Mouse (Mus musculus): Measurements from ENCODE around the gene P2rx6. TPM values are rescaled to one million over a fixed set of nuclear protein-coding genes. Genes with fewer than 3 reads are reported as not detected.
A peak's percentile ranks its signal among the peaks of the same experiment; 100 is the strongest.

Gene P2rx6
- polyA plus RNA-seq, 1 experiment from 2014 or later = 0.31 TPM

- no peak for DNase-seq (ENCODE audit: low spot score)
- Histone ChIP-seq H3K4me1 (ENCODE audit: control insufficient read depth, insufficient read depth, low read length) (peaks cover 5% of the 10 kb centered on the region; the same call in 1 of the 2 replicates), H3K4me2 (ENCODE audit: low read depth, low read length) (no peak overlapping the region), H3K27me3 (ENCODE audit: control insufficient read depth, insufficient read depth, low read length) (0 out of 2 replicates have a peak, but pooled peaks cover 2% of the 10 kb centered on the region), H3K9ac (replicated peaks; ENCODE audit: low read length) (no peak overlapping the region), H3K36me3 (replicated peaks; ENCODE audit: control insufficient read depth, insufficient read depth, low read depth, low read length) (no peaks in the 10 kb centered on the region), H3K27ac (replicated peaks; ENCODE audit: low read depth, low read length) (no peak overlapping the region), H3K4me3 (ENCODE audit: low read depth, low read length) (no peak overlapping the region), H3K9me3 (replicated peaks; ENCODE audit: control insufficient read depth, low read length) (no peaks in the 10 kb centered on the region)
- WGBS = 77% methylated on average over 4 of the region's 4 CpGs
- ATAC-seq (replicated peaks; ENCODE audit: insufficient number of reproducible peaks, low FRiP score, low TSS enrichment, low read depth) = no peak
Observed at GRCm38 (mm10) chr16:17556180-17556579, 5.5 kb upstream of the P2rx6 start.

GRCm38 (mm10) chr16:17556907-17557306 lies 4.8 kb upstream of the P2rx6 start:
- Histone ChIP-seq H3K27ac (replicated peaks; ENCODE audit: low read depth, low read length) (no peak overlapping the region), H3K4me3 (ENCODE audit: low read depth, low read length) (no peak overlapping the region), H3K4me2 (ENCODE audit: low read depth, low read length) (no peak overlapping the region), H3K4me1 (ENCODE audit: control insufficient read depth, insufficient read depth, low read length) (peaks cover 8% of the 10 kb centered on the region; the same call in 1 of the 2 replicates), H3K27me3 (ENCODE audit: control insufficient read depth, insufficient read depth, low read length) (0 out of 2 replicates have a peak, but pooled peaks cover 2% of the 10 kb centered on the region), H3K9ac (replicated peaks; ENCODE audit: low read length) (no peak overlapping the region), H3K36me3 (replicated peaks; ENCODE audit: control insufficient read depth, insufficient read depth, low read depth, low read length) (no peaks in the 10 kb centered on the region), H3K9me3 (replicated peaks; ENCODE audit: control insufficient read depth, low read length) (no peaks in the 10 kb centered on the region)
- ATAC-seq (replicated peaks; ENCODE audit: insufficient number of reproducible peaks, low FRiP score, low TSS enrichment, low read depth) (no peak), DNase-seq (ENCODE audit: low spot score) (no peak)
- WGBS = 58% methylated on average over 4 of the region's 4 CpGs

- Histone ChIP-seq H3K27ac (replicated peaks; ENCODE audit: low read depth, low read length) (no peak overlapping the region), H3K27me3 (ENCODE audit: control insufficient read depth, insufficient read depth, low read length) (peaks cover 4% of the 10 kb centered on the region; the same call in 1 of the 2 replicates), H3K4me3 (ENCODE audit: low read depth, low read length) (no peak overlapping the region), H3K4me1 (ENCODE audit: control insufficient read depth, insufficient read depth, low read length) (peaks cover 8% of the 10 kb centered on the region; the same call in 1 of the 2 replicates), H3K4me2 (ENCODE audit: low read depth, low read length) (0 out of 2 replicates have a peak overlapping the region, but pooled peaks have one; percentile 11), H3K36me3 (replicated peaks; ENCODE audit: control insufficient read depth, insufficient read depth, low read depth, low read length) (no peaks in the 10 kb centered on the region), H3K9ac (replicated peaks; ENCODE audit: low read length) (no peak overlapping the region), H3K9me3 (replicated peaks; ENCODE audit: control insufficient read depth, low read length) (no peaks in the 10 kb centered on the region)
- peak; percentile 82 for DNase-seq (ENCODE audit: low spot score)
- 0 out of 2 replicates have a peak, but pooled peaks have one; percentile 6 for ATAC-seq (replicated peaks; ENCODE audit: insufficient number of reproducible peaks, low FRiP score, low TSS enrichment, low read depth)
- under 1% methylated on average over 5 of the region's 5 CpGs for WGBS
Observed at GRCm38 (mm10) chr16:17557947-17558480, 3.7 kb upstream of the P2rx6 start.

- Histone ChIP-seq H3K27ac (replicated peaks; ENCODE audit: low read depth, low read length) (no peak overlapping the region; the same call in 1 of the 2 replicates), H3K4me3 (ENCODE audit: low read depth, low read length) (no peak overlapping the region), H3K4me1 (ENCODE audit: control insufficient read depth, insufficient read depth, low read length) (peaks cover 8% of the 10 kb centered on the region; the same call in 1 of the 2 replicates), H3K36me3 (replicated peaks; ENCODE audit: control insufficient read depth, insufficient read depth, low read depth, low read length) (no peaks in the 10 kb centered on the region), H3K9me3 (replicated peaks; ENCODE audit: control insufficient read depth, low read length) (no peaks in the 10 kb centered on the region), H3K27me3 (ENCODE audit: control insufficient read depth, insufficient read depth, low read length) (peaks cover 4% of the 10 kb centered on the region; the same call in 1 of the 2 replicates), H3K4me2 (ENCODE audit: low read depth, low read length) (peak overlapping the region; percentile 25), H3K9ac (replicated peaks; ENCODE audit: low read length) (peak overlapping the region; percentile 33)
- 0% methylated on average over 5 of the region's 5 CpGs for WGBS
- ATAC-seq (replicated peaks; ENCODE audit: insufficient number of reproducible peaks, low FRiP score, low TSS enrichment, low read depth) = no peak; the same call in 1 of the 2 replicates
- peak; percentile 32 for DNase-seq (ENCODE audit: low spot score)
Observed at GRCm38 (mm10) chr16:17558811-17559210, 2.9 kb upstream of the P2rx6 start.

- peaks cover 4% of the 10 kb centered on the region; the same call in 1 of the 2 replicates for H3K27me3 ChIP-seq (ENCODE audit: control insufficient read depth, insufficient read depth, low read length)
- ATAC-seq (replicated peaks; ENCODE audit: insufficient number of reproducible peaks, low FRiP score, low TSS enrichment, low read depth) (no peak), DNase-seq (ENCODE audit: low spot score) (no peak)
- H3K4me3 ChIP-seq (ENCODE audit: low read depth, low read length) = no peak overlapping the region
- no peak overlapping the region for H3K4me2 ChIP-seq (ENCODE audit: low read depth, low read length)
- H3K9ac ChIP-seq (replicated peaks; ENCODE audit: low read length) = no peak overlapping the region
- H3K27ac ChIP-seq (replicated peaks; ENCODE audit: low read depth, low read length) = no peak overlapping the region
- H3K36me3 ChIP-seq (replicated peaks; ENCODE audit: control insufficient read depth, insufficient read depth, low read depth, low read length) = no peaks in the 10 kb centered on the region
- 63% methylated on average over 9 of the region's 9 CpGs for WGBS
- no peaks in the 10 kb centered on the region for H3K9me3 ChIP-seq (replicated peaks; ENCODE audit: control insufficient read depth, low read length)
- peaks cover 8% of the 10 kb centered on the region; the same call in 1 of the 2 replicates for H3K4me1 ChIP-seq (ENCODE audit: control insufficient read depth, insufficient read depth, low read length)
Observed at GRCm38 (mm10) chr16:17559396-17560027, 2.2 kb upstream of the P2rx6 start.

GRCm38 (mm10) chr16:17561128-17561750 lies 446 bp upstream of the P2rx6 start, which contains the start of gene Lrrc74b:
Lrrc74b (minus strand) TSS chr16:17561247.
- Histone ChIP-seq H3K9ac (replicated peaks; ENCODE audit: low read length) (no peak within 1 kb of the TSS), H3K4me3 (ENCODE audit: low read depth, low read length) (peak within 1 kb of the TSS; percentile 18), H3K9me3 (replicated peaks; ENCODE audit: control insufficient read depth, low read length) (no peaks in the 10 kb centered on the region), H3K27ac (replicated peaks; ENCODE audit: low read depth, low read length) (no peak within 1 kb of the TSS), H3K4me1 (ENCODE audit: control insufficient read depth, insufficient read depth, low read length) (peaks cover 8% of the 10 kb centered on the region; the same call in 1 of the 2 replicates), H3K27me3 (ENCODE audit: control insufficient read depth, insufficient read depth, low read length) (peaks cover 4% of the 10 kb centered on the region; the same call in 1 of the 2 replicates), H3K36me3 (replicated peaks; ENCODE audit: control insufficient read depth, insufficient read depth, low read depth, low read length) (no peaks in the 10 kb centered on the region), H3K4me2 (ENCODE audit: low read depth, low read length) (peak within 1 kb of the TSS; percentile 48)
- peak; percentile 50 for ATAC-seq (replicated peaks; ENCODE audit: insufficient number of reproducible peaks, low FRiP score, low TSS enrichment, low read depth)
- WGBS = under 1% methylated on average over 22 of the region's 22 CpGs
- DNase-seq (ENCODE audit: low spot score) = peak; percentile 74

- Histone ChIP-seq H3K9ac (replicated peaks; ENCODE audit: low read length) (no peak overlapping the region), H3K4me3 (ENCODE audit: low read depth, low read length) (no peak overlapping the region), H3K36me3 (replicated peaks; ENCODE audit: control insufficient read depth, insufficient read depth, low read depth, low read length) (no peaks in the 10 kb centered on the region), H3K4me2 (ENCODE audit: low read depth, low read length) (no peak overlapping the region), H3K27ac (replicated peaks; ENCODE audit: low read depth, low read length) (no peak overlapping the region), H3K9me3 (replicated peaks; ENCODE audit: control insufficient read depth, low read length) (no peaks in the 10 kb centered on the region), H3K27me3 (ENCODE audit: control insufficient read depth, insufficient read depth, low read length) (peaks cover 4% of the 10 kb centered on the region; the same call in 1 of the 2 replicates), H3K4me1 (ENCODE audit: control insufficient read depth, insufficient read depth, low read length) (peaks cover 8% of the 10 kb centered on the region; the same call in 1 of the 2 replicates)
- WGBS = 15% methylated on average over 1 of the region's 1 CpGs
- no peak for ATAC-seq (replicated peaks; ENCODE audit: insufficient number of reproducible peaks, low FRiP score, low TSS enrichment, low read depth)
- no peak for DNase-seq (ENCODE audit: low spot score)
Observed at GRCm38 (mm10) chr16:17563580-17563979, 1.9 kb downstream of the P2rx6 start.

All from embryonic facial prominence, embryonic 11.5 days (tissue).